ENCODE assay signal across 27 mouse cellular contexts in genomic region chr14:124247517-124247916, GRCm38 (mm10).
"Had no signal": no experiment of that assay in that cellular context is flagged by ENCODE, and none has a peak within 500 bp of the region (broad histone marks: within the 10 kb centered on the region; RNA-seq: fewer than 3 reads in every experiment).

No protein-coding gene starts in this region.

- H3K36me3 ChIP-seq: embryonic facial prominence, embryonic 10.5 days; embryonic facial prominence, embryonic 12.5 days; embryonic facial prominence, embryonic 13.5 days; embryonic facial prominence, embryonic 15.5 days; forebrain, embryonic 10.5 days; forebrain, embryonic 12.5 days; forebrain, embryonic 15.5 days; heart, embryonic 10.5 days; heart, embryonic 12.5 days had no signal

- ATAC-seq: forebrain, embryonic 15.5 days; forebrain, embryonic 16.5 days; forebrain, postnatal 0 days had no signal

- DNase-seq: cerebellum, adult 9-11 months; cerebellum, postnatal 10 days; cerebellum, postnatal 14 days; cerebellum, postnatal 25 days; cerebellum, postnatal 36 days; embryo, embryonic 11 days; forebrain, postnatal 0 days; gastrocnemius, adult 2 months; gastrocnemius, postnatal 10 days; gastrocnemius, postnatal 14 days; gastrocnemius, postnatal 25 days; gastrocnemius, postnatal 36 days; heart, adult 11 months; heart, adult 18-20 months; heart, adult 2 months had no signal

- H3K27ac ChIP-seq: embryonic facial prominence, embryonic 10.5 days; embryonic facial prominence, embryonic 12.5 days; embryonic facial prominence, embryonic 13.5 days; embryonic facial prominence, embryonic 15.5 days; forebrain, embryonic 10.5 days; forebrain, embryonic 12.5 days; forebrain, embryonic 15.5 days; gastrocnemius, adult 2 months; heart, adult 2 months; heart, embryonic 10.5 days had no signal

- H3K4me1 ChIP-seq: embryonic facial prominence, embryonic 10.5 days; embryonic facial prominence, embryonic 12.5 days; embryonic facial prominence, embryonic 13.5 days; embryonic facial prominence, embryonic 15.5 days; forebrain, embryonic 10.5 days; forebrain, embryonic 12.5 days; forebrain, embryonic 15.5 days; heart, embryonic 10.5 days; heart, embryonic 12.5 days had no signal

- H3K9ac ChIP-seq: embryonic facial prominence, embryonic 12.5 days; embryonic facial prominence, embryonic 13.5 days; embryonic facial prominence, embryonic 15.5 days; forebrain, embryonic 12.5 days; forebrain, embryonic 15.5 days; forebrain, postnatal 0 days; heart, embryonic 12.5 days had no signal

- H3K9me3 ChIP-seq: embryonic facial prominence, embryonic 10.5 days; embryonic facial prominence, embryonic 12.5 days; embryonic facial prominence, embryonic 13.5 days; embryonic facial prominence, embryonic 15.5 days; forebrain, embryonic 12.5 days; forebrain, embryonic 15.5 days; heart, embryonic 10.5 days had no signal

- H3K4me2 ChIP-seq: embryonic facial prominence, embryonic 12.5 days; embryonic facial prominence, embryonic 13.5 days; embryonic facial prominence, embryonic 15.5 days; forebrain, embryonic 12.5 days; forebrain, embryonic 15.5 days; heart, embryonic 11.5 days; heart, embryonic 12.5 days had no signal

- H3K27me3 ChIP-seq: embryonic facial prominence, embryonic 12.5 days; embryonic facial prominence, embryonic 13.5 days; embryonic facial prominence, embryonic 15.5 days; forebrain, embryonic 12.5 days; forebrain, embryonic 15.5 days; heart, embryonic 12.5 days had no signal

- H3K4me3 ChIP-seq: embryonic facial prominence, embryonic 10.5 days; embryonic facial prominence, embryonic 12.5 days; embryonic facial prominence, embryonic 13.5 days; embryonic facial prominence, embryonic 15.5 days; erythroblast, embryonic 14.5 days; forebrain, embryonic 10.5 days; forebrain, embryonic 12.5 days; forebrain, embryonic 15.5 days; gastrocnemius, adult 2 months; heart, adult 2 months; heart, embryonic 10.5 days; heart, embryonic 12.5 days had no signal
